Mouse (Mus musculus): Measurements from ENCODE around the gene Ncor2. TPM values are rescaled to one million over a fixed set of nuclear protein-coding genes. Genes with fewer than 3 reads are reported as not detected.

The Ncor2 gene
- total RNA-seq, 2 experiments from 2014 or later = 228 to 270 TPM

DNA sequence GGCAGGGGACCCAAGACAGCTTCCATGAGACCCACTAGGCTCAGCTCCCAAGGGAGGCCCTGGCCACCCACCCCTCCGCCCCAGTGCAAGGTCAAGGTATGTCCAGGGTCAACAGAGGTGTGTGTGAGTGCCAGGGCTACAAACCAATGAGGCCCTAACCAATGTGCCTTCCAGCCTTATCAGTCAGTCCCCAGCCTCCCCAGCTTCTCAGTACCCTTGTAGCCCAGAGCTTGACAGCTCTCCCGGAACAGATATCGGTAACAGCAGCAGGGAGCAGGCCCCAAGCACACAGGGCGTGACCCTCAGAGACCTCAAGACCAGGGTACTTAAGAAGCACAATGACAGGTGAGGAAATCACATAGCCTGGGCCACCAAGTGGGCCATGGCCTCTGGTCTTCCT lies 129.5 kb downstream of the Ncor2 start:
- intact Hi-C loops (cut with DNase I) = no loop called here
- Histone ChIP-seq H3K27ac (no peak overlapping the region), H3K4me3 (no peak overlapping the region)
- DNase-seq (ENCODE audit: extremely low spot score in 1 of 2, low spot score in 2 of 2) = no peak
- TF ChIP-seq CTCF (IDR thresholded peaks at IDR 0.05) = no peak

DNA sequence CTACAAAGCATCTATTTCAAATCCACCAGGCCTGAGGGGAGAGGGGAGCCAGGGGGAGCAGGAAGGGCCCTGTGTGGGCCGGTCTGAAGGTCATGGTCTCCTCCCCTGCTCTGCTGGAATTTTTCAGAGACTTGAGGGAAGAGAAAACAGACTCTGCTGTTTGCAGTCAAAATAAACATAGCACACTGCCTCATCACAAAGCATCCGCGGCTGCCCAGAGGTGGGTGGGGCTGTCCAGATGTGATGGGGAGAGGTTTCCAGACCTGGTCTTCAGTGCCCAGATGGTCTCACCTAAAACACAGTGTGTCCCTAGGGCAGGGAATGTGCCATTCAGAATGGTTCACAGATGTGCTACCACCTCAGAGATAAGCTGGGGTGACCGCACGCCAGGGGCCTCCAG lies 132.6 kb downstream of the Ncor2 start:
- H3K27ac ChIP-seq = no peak overlapping the region; the same call in 1 of the 2 replicates
- no peak overlapping the region for H3K4me3 ChIP-seq
- no peak for TF ChIP-seq CTCF (IDR thresholded peaks at IDR 0.05)
- DNase-seq (ENCODE audit: extremely low spot score in 1 of 2, low spot score in 2 of 2) = no peak
- intact Hi-C loops (cut with DNase I) = no loop called here

DNA sequence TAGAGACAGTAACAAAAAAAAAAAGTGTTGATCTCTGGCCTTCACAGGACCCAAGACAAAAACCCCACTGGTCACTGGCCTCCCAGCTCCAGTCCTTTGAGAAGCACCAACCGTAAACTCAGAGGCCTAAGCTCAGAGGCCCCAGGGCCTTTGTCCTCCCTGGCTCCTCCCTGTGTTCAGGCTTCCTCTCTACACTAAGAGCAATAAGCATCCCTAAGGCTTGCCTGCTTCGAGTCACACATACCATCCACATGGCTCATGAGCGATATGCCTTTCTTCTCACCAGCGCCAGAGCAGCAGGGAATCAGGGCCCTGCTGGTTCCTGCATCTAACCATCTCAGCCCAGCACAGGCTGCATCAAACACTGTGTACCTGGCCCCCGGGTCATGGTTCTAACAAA lies 133.8 kb downstream of the Ncor2 start:
- TF ChIP-seq CTCF (IDR thresholded peaks at IDR 0.05) = no peak
- H3K4me3 ChIP-seq = no peak overlapping the region
- intact Hi-C loops (cut with DNase I) = no loop called here
- DNase-seq (ENCODE audit: extremely low spot score in 1 of 2, low spot score in 2 of 2) = no peak
- H3K27ac ChIP-seq = peak overlapping the region; percentile 28; the same call in 1 of the 2 replicates

DNA sequence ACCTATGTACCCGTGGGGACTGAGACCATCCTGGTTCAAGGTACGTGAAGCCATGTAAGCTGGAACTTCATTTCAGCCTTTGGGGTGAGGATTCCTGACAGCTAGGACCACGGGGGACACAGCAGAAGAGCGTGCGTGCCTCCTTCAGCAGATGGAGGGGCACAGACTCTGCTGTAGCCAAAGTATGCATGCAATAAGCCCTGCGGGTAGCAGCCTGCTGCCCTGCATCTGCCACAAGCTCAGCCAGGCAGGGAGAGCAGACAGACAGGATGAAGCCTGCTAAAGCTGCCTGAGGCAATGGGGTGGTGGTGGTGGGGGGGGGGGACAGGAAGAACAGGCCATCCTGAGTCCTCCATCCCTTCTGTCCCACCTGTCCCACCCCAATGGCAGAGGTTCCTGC lies 135.6 kb downstream of the Ncor2 start:
- no peak overlapping the region for H3K27ac ChIP-seq
- TF ChIP-seq CTCF (IDR thresholded peaks at IDR 0.05) = no peak
- no peak for DNase-seq (ENCODE audit: extremely low spot score in 1 of 2, low spot score in 2 of 2)
- no peak overlapping the region for H3K4me3 ChIP-seq
- intact Hi-C loops (cut with DNase I) = no loop called here

DNA sequence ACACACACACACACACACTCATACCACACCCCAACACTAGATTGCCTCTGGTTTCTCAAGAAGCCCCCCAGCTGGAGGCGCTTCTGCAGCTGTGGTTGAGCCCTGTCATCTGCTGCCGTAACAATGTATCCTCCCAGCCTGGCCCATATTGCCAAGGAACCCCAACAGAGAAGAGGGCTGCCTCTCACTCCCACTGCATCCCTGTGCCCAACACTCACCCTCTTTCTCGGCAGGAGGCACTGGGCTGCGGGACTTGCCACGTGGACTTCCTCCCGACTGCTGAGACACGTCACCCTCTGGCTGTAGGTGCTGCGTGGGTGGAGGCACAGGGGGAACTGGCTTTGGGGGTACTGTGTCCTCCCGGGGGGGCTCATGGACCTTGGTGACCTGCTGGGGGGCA lies 137.4 kb downstream of the Ncor2 start:
- intact Hi-C loops (cut with DNase I) = no loop called here
- Histone ChIP-seq H3K27ac (no peak overlapping the region), H3K4me3 (no peak overlapping the region)
- no peak for TF ChIP-seq CTCF (IDR thresholded peaks at IDR 0.05)
- peak in 1 of 2 experiments; percentile 47 for DNase-seq (ENCODE audit: extremely low spot score in 1 of 2, low spot score in 2 of 2)

DNA sequence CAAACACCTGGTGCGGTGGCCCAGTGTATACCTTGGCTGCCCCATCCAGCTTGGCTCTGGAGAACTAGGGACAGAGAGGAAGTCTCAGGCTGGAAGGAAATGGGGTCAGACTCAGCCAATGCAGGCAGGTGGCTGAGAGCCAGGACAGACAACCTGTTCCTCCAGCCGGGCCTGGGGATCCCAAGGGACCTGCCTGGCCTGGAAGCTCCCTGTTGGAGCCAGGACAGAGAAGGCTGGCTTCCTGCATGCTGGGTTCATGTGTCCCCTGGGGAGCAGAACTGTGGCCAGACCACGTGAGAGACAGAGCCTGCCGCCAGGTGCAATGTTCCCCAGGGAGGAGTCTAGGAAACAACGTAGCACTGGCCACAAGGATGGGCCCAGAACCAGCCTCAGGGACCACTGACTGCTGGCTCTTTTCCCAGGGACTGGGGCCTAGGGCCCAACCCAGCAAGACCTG lies 138.9 kb downstream of the Ncor2 start:
- intact Hi-C loops (cut with DNase I) = no loop called here
- Histone ChIP-seq H3K4me3 (no peak overlapping the region), H3K27ac (no peak overlapping the region)
- TF ChIP-seq CTCF (IDR thresholded peaks at IDR 0.05) = no peak
- no peak for DNase-seq (ENCODE audit: extremely low spot score in 1 of 2, low spot score in 2 of 2)

DNA sequence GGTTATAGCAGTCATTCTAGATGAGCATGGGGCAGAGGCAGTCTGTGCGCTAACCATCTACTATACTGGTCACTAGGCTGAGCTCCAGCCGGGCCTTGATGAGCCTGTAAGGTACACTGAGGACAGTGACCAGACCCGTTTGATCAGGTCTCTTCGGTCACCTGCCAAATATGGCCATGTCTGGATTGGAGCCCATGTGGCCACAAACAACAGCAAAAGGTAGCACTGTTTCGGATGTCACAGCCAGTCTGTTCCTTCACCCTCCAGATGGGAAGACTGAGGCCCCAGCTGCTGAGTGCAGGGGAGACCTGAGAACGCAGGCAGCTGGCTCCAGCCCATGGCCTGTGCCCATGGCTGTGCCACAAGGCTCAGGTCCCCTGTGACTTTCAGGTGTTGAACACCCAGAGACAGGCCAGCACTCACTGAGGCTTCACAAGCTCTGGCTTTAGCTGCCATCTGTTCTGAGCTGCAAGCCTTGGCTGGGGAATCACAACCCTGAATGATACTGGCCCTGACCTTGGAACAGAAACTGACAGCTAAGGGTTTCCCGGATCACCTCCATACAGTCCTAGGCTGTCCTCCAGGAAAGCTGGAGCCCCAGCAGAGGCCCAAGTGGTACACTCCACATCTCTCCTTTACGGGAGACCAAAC lies 139.5 kb downstream of the Ncor2 start:
- intact Hi-C loops (cut with DNase I) = loop anchor here (5.0 kb wide), 1 partner anchor 233 kb away; no protein-coding TSS in a partner anchor
- DNase-seq (ENCODE audit: extremely low spot score in 1 of 2, low spot score in 2 of 2) = no peak
- TF ChIP-seq CTCF (IDR thresholded peaks at IDR 0.05) = no peak
- H3K4me3 ChIP-seq = no peak overlapping the region
- no peak overlapping the region for H3K27ac ChIP-seq

DNA sequence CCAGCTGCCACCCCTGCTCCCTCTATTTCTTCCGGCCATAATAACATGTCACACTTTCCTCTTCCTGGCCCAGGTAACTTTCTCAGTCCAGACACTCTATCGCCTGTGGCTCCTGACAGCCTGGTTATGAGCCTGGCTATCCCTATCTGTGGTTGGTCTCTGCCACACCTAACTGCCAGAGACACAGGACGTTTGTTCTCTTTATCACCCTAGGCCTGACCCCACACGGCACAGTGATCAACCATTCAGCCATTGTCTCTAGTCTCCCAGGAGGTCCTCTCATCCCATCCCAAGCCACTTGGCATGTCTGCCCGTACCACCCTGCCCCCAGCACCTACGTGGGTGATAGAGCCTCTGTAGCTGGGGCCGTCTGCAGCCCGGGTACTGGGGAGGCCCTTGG lies 142.5 kb downstream of the Ncor2 start:
- no peak for TF ChIP-seq CTCF (IDR thresholded peaks at IDR 0.05)
- Histone ChIP-seq H3K27ac (no peak overlapping the region), H3K4me3 (no peak overlapping the region)
- intact Hi-C loops (cut with DNase I) = loop anchor here (5.0 kb wide), 1 partner anchor 236 kb away; no protein-coding TSS in a partner anchor
- DNase-seq (ENCODE audit: extremely low spot score in 1 of 2, low spot score in 2 of 2) = no peak

DNA sequence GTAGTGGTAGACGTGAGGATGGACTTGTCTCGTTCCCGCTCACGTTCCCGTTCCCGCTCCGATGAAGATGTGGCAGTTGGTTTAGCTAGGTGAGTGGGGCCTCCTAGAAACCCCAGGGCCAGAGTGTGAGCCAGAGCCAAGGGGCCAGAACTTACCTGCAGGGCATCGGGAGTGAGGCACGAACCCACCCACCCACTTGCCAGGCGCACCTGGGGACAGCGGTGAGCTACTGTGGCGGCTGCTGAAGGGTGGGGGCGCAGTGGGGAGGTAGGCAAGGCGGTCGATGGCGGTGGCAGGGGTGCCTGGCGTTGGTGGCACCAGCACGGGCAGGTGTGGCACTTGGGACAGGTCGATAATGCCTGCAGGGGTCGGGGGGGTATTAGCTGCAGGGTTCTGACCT lies 150.1 kb downstream of the Ncor2 start:
- TF ChIP-seq CTCF (IDR thresholded peaks at IDR 0.05) = no peak
- Histone ChIP-seq H3K27ac (no peak overlapping the region), H3K4me3 (no peak overlapping the region)
- intact Hi-C loops (cut with DNase I) = no loop called here
- DNase-seq (ENCODE audit: extremely low spot score in 1 of 2, low spot score in 2 of 2) = no peak

DNA sequence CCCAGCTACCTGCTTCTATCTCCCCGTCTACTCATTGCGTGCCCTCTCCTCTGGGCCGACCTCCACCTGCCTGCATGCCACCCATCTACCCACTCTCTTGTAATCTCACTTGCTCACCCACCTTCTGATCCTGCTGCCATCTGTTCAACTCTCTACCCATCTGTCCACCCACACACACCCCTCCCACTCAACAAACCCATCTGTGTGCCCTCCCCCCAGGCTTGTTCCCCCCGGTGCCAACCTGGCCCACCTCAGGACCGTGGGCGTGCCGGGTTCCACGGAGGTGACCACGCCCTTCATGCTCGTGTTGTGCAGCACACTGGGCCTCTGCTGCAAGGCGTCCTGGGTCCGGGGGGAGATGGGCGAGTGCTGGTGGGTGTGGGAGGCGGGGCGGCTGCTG lies 150.6 kb downstream of the Ncor2 start:
- H3K27ac ChIP-seq = no peak overlapping the region
- no peak overlapping the region for H3K4me3 ChIP-seq
- no peak for DNase-seq (ENCODE audit: extremely low spot score in 1 of 2, low spot score in 2 of 2)
- TF ChIP-seq CTCF (IDR thresholded peaks at IDR 0.05) = no peak
- intact Hi-C loops (cut with DNase I) = no loop called here

DNA sequence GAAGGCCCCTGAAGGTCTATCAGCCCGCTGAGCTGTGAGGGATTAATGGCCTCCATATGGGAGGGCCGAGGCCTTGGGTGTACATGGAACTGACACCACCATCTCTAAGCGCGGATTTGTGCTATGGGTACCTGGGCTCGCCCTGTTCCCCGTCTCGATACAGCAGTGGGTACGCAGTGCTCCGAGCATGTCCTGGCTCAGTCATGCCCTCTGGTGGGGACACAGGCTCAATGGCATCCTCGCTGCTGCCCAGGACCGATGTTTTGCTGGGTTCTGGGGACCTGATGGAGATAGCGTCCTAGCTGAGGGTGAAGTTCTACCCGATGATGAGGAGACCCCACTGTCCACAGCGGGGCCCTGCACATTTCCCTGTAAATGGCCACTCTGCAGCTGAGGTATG lies 155.0 kb downstream of the Ncor2 start:
- intact Hi-C loops (cut with DNase I) = loop anchor here (5.0 kb wide), 1 partner anchor 248 kb away; no protein-coding TSS in a partner anchor
- DNase-seq (ENCODE audit: extremely low spot score in 1 of 2, low spot score in 2 of 2) = no peak
- Histone ChIP-seq H3K27ac (no peak overlapping the region), H3K4me3 (no peak overlapping the region)
- peak; percentile 59 for TF ChIP-seq CTCF (IDR thresholded peaks at IDR 0.05)

DNA sequence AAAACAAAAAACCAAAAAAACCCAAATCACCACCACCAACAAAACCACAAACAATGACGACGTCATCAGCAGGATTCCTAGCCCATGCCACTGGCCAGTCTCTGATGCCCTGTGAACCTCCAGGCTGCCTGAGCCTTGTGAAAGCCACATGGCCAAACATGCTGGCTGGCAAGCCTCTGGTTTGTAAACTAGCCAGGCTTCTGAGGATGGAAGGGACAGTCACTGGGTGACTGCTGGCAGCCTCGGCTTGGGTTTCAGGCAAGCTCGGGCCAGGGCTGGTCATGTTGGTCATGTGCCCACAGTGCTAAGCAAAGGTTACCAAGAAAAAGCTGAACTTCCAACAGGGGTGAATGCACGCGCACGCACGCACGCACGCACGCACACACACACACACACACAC lies 157.7 kb downstream of the Ncor2 start:
- intact Hi-C loops (cut with DNase I) = loop anchor here (5.0 kb wide), 1 partner anchor 251 kb away; no protein-coding TSS in a partner anchor
- no peak for TF ChIP-seq CTCF (IDR thresholded peaks at IDR 0.05)
- Histone ChIP-seq H3K4me3 (no peak overlapping the region), H3K27ac (no peak overlapping the region)
- DNase-seq (ENCODE audit: extremely low spot score in 1 of 2, low spot score in 2 of 2) = no peak

DNA sequence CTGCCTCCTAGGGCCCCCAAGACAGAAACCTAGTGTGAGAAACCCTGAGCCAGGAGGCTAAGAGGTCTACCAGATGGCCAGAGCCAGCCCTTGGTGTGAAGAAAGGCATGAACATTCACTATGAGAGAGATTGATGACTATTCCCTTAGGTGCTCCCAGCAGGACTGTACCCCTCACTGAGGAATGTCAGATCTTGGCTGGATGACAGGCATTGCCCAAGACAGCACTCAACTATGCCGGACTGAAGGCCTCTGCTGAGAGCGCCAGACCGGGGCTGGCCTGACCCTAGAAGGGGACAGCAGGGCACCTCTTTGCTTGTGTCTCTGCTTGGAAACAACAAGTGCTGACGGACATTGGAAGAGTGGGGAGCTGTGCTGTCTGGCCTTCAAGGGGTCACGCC lies 159.9 kb downstream of the Ncor2 start:
- TF ChIP-seq CTCF (IDR thresholded peaks at IDR 0.05) = no peak
- DNase-seq (ENCODE audit: extremely low spot score in 1 of 2, low spot score in 2 of 2) = no peak
- intact Hi-C loops (cut with DNase I) = no loop called here
- Histone ChIP-seq H3K4me3 (no peak overlapping the region), H3K27ac (no peak overlapping the region)
